Mouse (Mus musculus) regulatory T cell (primary cell): Measurements from ENCODE around the gene Ctsw.

Experiments used
- in situ Hi-C: fragments of 300-600 bp; cut with MboI, MseI; formaldehyde crosslinking; loops from one replicate; pipeline ENCODE4 v1.15.1; 2025; ENCODE audit warnings: high pct_unique_total_duplicates

The Ctsw gene

DNA sequence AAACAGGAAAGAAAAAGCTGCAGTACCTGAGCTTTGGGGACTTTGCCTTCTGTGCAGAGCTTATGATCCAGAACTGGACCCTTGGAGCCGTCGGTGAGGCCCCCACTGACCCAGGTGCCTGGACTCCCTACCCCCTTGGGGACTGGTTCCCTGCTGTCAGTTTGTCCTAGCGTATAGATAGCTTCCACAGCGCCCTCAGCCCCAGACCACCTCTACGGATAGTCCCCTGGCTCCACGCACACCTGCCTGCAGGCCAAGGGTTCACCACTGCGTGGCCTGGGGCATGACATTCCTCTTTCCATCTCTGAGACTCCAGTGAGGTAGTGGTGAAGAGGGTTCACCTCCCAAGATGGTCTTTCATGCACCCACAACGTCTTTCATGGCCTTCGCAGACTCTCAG, 5.1 kb downstream of the Ctsw start:
- in situ Hi-C loops: no loop called here

GRCm38 (mm10) chr19:5461411-5461810, 6.9 kb downstream of the Ctsw start:
- in situ Hi-C loops: no loop called here

DNA sequence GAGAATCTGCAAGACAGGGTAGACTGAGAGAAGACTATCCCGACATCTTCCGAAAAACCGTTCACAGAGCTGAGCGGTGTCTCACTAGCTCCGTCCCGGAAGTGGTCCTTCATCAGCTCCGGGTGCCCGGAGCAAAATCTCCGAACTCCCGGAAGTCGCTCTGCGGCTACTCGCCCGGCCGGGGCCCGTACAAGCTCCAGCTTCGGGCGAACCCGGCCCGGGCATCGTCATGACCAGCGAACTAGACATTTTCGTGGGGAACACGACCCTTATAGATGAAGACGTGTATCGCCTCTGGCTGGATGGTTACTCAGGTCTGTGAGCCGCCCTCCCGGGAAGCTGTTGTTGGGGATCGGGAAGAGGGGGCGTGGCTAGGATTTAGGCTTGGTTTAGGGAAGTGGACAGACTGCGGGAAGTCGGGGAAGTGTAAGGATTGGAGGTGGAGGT, 7.8 kb downstream of the Ctsw start, which contains the start of gene Fibp:
Fibp (plus strand) TSS at position 151 of the 447 bp plus-strand sequence.
- in situ Hi-C loops: no loop called here

DNA sequence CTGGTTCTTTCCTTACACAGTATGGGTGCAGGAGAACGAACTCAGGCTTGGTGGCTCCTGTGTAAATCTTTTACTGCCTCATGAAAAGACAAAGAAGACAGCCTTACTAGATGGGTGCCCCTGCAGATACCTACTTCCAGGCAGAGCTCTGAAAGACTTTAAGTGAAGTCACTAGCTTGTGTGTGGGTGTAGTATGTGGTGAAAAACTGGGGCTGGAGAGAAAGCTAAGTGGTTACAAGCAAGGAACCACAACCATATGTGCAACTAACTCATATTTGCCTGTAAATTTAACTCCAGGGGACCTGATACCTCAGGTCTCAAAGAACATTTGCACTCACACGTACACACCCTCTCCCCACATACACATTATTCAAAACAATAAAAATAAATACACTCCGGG, 8.4 kb downstream of the Ctsw start:
- in situ Hi-C loops: no loop called here

- in situ Hi-C loops: no loop called here
Measured at GRCm38 (mm10) chr19:5459019-5459418, 9.3 kb downstream of the Ctsw start.

DNA sequence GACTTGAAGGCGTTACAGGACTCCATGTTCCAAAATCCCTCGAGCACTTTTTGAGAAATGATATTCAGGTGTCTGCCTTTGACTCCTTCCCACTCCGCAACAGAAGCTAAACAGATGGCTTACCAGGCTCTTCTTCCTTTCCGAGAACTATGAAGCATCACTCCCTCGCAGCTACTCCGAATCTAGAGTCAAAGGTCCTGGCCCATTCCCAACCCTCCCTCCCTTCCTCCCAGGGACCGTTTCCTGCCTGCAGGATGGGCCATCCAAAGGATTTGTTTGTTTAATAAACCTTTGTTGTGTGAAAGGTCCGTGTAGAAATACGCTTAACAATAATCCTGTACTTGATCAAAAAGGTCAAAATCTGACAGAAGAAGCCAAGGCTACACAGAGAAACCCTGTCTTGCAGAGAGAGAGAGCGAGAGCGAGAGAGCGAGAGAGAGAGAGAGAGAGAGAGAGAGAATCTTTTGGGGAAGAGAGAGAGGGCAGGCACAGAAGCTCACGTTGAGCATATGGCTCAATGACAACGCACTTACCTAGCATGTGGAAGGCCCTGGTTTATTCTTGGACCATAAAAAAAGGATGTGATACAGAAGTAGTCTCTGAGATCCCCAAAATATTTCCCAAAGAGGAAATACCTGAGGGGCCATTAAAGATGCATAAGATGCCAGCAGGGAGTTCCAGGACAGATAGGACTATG, 10.4 kb downstream of the Ctsw start, which contains the start of gene Ccdc85b:
Ccdc85b (minus strand) TSS at position 149 of the 697 bp plus-strand sequence.
- in situ Hi-C loops: no loop called here

DNA sequence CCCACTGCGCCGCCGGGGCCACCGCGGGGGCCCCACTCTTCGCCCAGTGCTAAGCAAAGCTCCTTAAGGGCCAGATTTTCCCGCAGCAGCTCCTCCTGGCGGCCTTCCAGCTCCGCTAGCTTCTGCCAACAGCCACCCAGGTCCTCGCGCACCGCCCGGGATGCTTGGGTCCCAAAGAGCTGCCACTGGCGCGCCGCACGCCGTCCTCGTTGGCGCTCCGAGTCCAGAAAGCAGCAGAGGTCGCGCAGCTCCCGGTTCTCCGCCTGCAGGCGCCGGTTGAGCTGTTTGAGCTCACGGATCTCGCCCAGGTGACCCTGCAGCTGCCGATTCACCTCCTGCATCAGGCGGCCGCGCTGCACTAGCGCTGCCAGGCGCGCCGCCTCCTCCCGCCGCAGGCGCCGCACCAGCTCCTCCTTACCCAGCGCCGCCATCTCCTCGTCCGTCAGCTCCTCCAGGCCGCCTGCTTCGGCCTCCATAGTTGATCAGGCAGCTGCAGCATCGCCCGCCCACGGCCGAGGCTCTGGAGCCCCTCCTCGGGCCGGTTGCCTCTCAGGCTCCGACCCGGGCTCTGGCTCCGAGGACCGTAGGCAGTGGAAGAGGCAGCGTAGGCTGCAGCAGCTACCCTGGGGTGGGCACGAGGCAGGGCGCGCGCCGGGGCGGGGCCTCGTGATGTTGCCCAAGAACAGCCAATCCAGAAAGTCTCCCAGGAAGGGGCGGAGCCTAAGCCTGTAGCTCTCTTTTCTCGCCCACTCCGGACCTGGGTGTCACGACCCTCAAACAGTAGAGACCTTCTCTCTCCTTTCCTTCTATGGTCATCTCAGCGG, 11.2 kb downstream of the Ctsw start:
- in situ Hi-C loops: no loop called here

DNA sequence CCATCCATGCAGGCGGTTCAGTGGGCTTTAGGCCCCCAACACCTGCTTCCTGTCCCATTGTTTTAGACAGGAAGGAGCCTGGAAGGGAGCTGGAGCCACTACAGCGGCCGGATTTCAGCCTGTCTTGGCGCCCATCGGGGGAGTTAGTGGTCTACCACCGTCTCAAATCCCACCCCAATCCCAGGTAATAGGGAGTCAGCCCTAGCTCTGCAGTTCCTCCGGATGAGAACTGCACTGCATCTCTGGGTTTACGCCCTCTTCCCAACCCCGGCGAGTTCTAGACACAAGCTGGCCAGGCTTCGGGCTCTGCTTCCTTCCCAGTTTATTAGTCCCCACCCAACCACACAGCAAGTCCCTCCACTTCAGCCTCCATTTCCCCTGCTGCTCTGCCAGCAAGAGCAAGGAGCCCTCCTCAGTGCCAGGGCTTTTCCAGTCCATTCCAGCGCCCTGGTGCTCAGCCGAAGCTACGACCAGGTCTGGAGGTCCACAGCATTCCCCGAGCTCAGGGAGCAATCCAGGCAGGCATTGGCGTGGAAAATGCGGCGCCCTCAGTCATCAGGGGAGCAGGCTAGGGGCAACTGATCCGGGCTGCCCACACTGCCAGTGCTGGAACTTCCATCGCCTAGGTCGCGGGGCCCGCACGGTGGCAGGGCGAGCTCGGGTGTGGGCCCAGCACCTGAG, 11.9 kb downstream of the Ctsw start:
- in situ Hi-C loops: no loop called here

- in situ Hi-C loops: no loop called here
Measured at GRCm38 (mm10) chr19:5455568-5455967, 12.7 kb downstream of the Ctsw start.

DNA sequence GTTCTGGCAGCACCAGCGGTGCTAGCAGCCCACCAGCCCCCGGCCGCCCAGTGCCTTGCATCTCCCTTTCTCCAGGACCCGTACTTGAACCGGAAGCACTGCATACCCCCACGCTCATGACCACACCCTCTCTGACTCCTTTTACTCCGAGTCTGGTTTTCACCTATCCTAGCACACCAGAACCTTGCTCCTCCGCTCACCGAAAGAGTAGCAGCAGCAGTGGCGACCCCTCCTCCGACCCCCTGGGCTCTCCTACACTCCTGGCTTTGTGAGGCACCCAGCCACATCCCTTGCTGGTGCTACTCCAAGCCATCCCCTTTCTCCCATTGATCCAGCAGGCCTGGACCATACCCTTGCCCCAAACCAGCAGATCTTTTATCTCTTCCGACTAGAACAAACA, 13.3 kb downstream of the Ctsw start:
- in situ Hi-C loops: no loop called here

DNA sequence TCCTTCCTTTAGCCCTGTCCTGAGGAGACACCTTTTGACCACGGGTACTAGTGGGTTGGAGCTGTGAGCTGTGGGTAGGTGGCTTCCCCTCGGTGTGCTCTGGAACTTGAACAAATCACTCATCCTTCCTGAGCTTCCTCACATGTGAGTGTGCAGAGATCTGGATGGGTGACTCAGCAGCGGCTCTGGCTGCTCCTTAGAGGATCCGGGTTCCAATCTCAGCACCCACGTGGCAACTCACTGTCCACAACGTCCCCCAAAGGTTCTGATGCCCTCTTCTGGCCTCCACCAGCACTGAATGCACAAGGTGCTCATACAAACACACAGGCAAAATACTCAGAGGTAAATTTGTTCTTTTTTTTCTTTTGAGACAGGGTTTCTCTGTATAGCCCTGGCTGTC, 16.5 kb downstream of the Ctsw start:
- in situ Hi-C loops: no loop called here

- in situ Hi-C loops: no loop called here
Measured at GRCm38 (mm10) chr19:5449673-5450072, 18.6 kb downstream of the Ctsw start.

DNA sequence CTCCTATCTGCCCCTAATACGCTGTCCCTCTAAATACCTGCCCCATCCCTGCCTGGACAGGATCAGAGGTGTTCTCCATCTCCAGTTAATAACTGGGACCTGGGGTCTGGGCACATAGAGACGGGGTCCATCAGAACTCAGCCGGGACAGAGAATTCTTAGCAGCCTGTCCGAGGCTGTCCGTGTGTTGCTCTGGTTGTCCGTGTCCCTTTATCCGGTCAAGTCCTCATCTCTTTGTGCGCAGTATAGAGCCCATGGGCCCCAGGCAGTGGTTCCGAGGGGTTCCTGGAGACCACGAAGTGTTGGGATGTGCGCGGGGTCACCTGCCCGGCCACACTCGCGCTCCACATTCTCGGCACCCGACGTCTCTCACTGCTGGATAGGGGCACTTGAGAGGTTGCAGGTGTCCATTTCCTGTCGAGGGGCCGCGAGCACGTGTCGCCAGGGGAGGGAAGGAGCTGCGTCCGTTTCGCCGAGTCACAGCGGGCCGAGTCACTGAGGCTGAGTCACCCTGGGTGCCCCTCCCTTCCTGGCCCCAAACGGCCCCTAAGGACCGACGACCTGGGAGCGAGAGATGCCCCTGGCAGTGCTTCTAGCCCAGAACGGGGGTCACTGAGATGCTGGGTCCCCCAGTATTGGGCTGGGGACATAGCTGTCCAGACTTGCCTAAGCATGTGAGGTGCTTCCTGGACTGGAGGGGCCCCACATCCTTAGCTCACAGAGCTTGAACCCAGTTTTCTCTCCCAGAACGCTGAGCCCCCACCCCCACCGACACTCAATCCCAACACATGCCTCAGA, 19.8 kb downstream of the Ctsw start:
- in situ Hi-C loops: no loop called here

DNA sequence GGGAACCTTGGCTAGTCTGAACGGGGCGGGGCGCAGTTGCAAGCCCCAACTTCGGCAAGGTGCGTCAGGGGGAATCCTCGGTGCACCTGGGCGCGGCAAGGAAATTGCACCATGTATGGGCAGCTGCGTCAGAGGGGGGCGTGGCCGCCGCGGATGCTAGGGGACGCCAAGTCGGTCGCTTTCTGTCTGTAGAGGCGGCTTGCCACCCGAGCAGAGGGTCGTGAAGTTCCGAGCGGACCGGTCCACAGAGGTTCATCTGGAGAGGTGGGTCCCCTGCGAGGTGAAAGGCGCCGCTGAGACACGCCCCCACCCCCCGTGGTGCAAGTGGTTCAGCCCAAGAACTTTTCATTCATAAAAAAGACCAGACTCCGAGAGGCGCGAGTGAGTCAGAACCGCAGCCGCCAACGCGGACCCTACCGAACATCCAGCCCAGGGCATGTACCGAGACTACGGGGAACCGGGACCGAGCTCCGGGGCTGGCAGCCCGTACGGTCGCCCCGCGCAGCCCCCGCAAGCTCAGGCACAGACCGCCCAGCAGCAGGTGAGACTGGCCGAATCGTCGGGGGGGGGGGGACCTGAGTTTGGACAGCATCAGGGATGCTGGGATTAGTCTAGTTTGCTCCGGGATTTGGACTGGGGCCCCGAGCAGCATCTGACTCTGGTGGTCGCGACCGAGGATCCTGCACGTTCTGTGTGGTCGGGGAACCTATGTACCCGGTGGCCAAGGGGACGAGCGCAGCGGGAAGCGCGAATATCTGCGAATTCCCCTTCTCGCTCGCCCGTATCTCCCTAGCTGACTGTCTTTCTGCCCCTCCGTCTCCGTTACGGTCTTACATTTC, 20.6 kb downstream of the Ctsw start, which contains the start of gene Fosl1:
Fosl1 (plus strand) TSS at position 33 of the 839 bp plus-strand sequence.
- in situ Hi-C loops: no loop called here

DNA sequence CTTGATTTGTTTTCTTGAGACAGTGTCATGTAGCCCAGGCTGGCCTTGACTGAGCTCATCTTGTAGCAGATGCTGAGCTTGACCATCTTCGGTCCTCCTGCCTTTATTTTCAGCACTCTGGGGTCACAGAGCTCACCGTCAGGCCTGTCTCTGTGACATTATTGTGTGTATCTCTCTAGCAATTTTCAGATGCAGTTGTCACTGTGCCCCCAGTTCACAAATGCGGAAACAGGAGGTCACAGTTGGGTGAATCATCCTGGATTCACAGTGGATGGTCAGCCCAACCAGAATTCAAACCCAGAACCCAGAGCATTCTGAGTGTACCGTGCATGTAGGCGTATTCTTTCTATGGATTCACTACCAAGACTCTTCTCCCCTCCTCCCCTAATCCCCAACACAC, 22.6 kb downstream of the Ctsw start:
- in situ Hi-C loops: no loop called here

DNA sequence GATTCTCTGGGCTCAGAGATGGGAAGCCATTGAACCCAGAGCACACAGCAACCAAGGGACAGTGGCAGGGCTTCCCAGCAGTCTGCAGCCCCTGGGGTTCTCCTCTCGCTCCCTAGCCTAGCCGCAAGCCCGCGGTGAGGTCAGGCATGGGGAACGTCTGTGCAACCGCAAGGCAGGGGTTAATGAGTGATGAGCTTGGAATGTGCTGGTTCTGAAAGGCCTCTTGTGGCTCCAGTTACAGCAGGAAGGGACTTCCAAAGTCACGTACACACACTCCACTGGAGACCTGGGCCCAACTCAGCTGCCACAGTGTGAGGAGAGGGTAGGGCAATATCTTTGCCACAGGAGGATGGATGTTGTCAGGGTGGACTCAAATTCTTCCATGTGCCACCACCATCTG, 23.4 kb downstream of the Ctsw start:
- in situ Hi-C loops: no loop called here

DNA sequence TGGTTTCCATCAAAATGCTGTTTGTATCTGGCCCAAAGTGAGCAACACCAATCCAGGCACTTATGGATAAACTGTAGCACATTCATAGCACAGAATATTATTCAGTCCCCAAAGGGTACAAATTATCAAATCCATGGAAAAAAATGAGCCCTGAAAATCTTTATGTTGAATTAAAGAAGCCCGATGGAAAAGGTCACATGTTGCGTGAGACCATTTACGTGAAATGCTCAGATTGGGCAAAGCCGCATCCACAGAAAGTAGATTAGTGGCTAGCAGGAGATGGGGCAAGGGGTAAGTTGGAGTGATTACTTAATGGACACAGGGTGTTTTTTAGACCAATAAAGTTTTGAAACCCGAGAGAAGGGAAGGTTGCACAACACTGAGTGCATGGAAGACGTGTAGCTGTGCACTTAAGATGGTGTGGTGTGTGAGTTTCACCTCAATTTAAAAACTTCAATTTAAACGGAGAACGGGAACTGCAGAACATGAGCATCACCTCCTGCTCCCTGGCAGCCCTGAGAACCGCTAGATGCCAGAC, 23.9 kb downstream of the Ctsw start:
- in situ Hi-C loops: no loop called here

DNA sequence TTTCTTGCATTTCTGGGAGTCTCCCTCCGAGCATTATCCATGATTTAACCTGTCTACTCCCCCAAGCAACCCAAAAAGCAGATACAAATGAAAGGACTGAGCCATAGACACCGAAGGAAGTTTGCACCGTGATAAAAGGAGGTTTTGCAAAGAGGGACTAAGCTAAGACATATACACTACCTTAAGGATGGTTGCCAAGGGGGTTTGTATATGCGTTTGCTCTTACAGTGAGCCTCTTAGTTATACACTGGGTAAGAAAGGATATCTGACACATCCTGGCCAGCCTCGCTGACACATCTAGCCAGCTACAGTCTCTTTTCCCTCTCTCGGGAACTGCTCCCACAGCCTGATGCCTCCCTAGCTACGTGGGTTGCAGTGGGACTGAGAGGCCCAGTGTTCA, 34.4 kb downstream of the Ctsw start:
- in situ Hi-C loops: no loop called here

GRCm38 (mm10) chr19:5432992-5433852, 35.1 kb downstream of the Ctsw start:
- in situ Hi-C loops: no loop called here
